Mouse (Mus musculus) liver, adult 2 months (tissue): Measurements from ENCODE around the gene Gm37240. TPM values are rescaled to one million over a fixed set of nuclear protein-coding genes. Genes with fewer than 3 reads are reported as not detected.

ENCODE experiments used
- DNase-seq: peaks from one replicate; pipeline ENCODE4 v3.0.0-alpha.2; 2011; ENCODE audit warnings: low read depth, low spot score; ENCODE audit errors: extremely low read depth
- H3K27ac ChIP-seq: fragments of 200-500 bp; replicated peaks from 2 replicates; pipeline ENCODE4 v1.5.1; 2012; ENCODE audit warnings: low read depth, mild to moderate bottlenecking, control low read depth, inconsistent platforms, low read length; ENCODE audit not compliant: insufficient read depth
- H3K27me3 ChIP-seq: fragments of 200-500 bp; 2 replicates; pipeline ENCODE4 v1.6.1; 2012; ENCODE audit warnings: mild to moderate bottlenecking, moderate library complexity, low read length, inconsistent platforms; ENCODE audit not compliant: control insufficient read depth, insufficient read depth
- H3K36me3 ChIP-seq: fragments of 200-500 bp; 2 replicates; pipeline ENCODE4 v1.6.1; 2012; ENCODE audit warnings: low read length, inconsistent platforms; ENCODE audit not compliant: control insufficient read depth, insufficient read depth
- H3K4me1 ChIP-seq: fragments of 200-500 bp; 2 replicates; pipeline ENCODE4 v1.6.1; 2011; ENCODE audit warnings: low read length; ENCODE audit not compliant: control insufficient read depth, insufficient read depth
- H3K4me3 ChIP-seq: fragments of 200-500 bp; 2 replicates; pipeline ENCODE4 v1.5.1; 2011; ENCODE audit warnings: low read depth, mild to moderate bottlenecking, control low read depth, low read length, moderate library complexity; ENCODE audit not compliant: insufficient read depth
- H3K79me2 ChIP-seq: fragments of 200-500 bp; 2 replicates; pipeline ENCODE4 v1.6.1; 2012; ENCODE audit warnings: inconsistent platforms, mild to moderate bottlenecking, low read length, moderate library complexity; ENCODE audit not compliant: control insufficient read depth, insufficient read depth
- H3K9ac ChIP-seq: fragments of 200-500 bp; 2 replicates; pipeline ENCODE4 v1.6.1; 2012; ENCODE audit warnings: low read depth, mild to moderate bottlenecking, control low read depth, inconsistent platforms, low read length
- CTCF ChIP-seq: fragments of 200-500 bp; IDR thresholded peaks from 2 replicates; pipeline ENCODE4 v1.5.1; 2011; ENCODE audit warnings: low read depth, low read length, control low read depth
- POLR2A ChIP-seq: fragments of 200-500 bp; IDR thresholded peaks from 2 replicates; pipeline ENCODE4 v1.6.1; 2011; ENCODE audit warnings: low read length, control low read depth; ENCODE audit not compliant: insufficient read depth; ENCODE audit errors: extremely low read depth
- WGBS: fragments of 180-500 bp; shearing (Covaris S2); methylation state at CpG from one replicate; pipeline ENCODE4 v1.1.7; 2018; 5-methylcytosine and 5-hydroxymethylcytosine counted together
- polyA plus RNA-seq: library from polyadenylated mRNA; depleted of rRNA; stranded (reverse); fragments of >200 nt; gene quantifications from 2 replicates; pipeline ENCODE4 v1.2.3, GENCODE M21; 2012
- total RNA-seq: library from RNA; depleted of rRNA; stranded (reverse); fragments of >200 nt; gene quantifications from 2 replicates; pipeline ENCODE4 v1.2.3, GENCODE M21; 2014

The Gm37240 gene
- total and polyA plus RNA-seq, 2 experiments = 2.2 to 6.9 TPM

DNA sequence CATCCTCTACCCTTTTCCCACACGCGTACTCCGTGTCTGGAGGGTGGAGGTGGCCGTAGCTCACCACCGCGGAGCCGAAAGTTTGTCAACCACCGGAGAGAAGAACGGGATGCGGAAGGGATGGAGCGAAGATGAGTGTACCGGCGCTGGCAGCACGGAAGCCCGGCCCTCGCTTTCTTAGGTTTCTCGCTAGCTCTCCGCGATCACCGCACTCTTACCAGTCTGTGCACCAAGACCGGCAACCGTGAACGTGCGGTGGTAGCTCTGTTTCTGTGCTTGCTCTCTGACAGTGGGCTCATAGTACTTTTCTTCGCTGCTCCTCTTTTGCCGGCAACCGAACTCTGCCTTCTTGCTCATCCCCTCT is 1304.4 kb downstream of the Gm37240 start:
- Histone ChIP-seq H3K79me2 (peaks cover 7% of the 10 kb centered on the region; the same call in 1 of the 2 replicates), H3K4me3 (peak overlapping the region; percentile 73), H3K27me3 (no peaks in the 10 kb centered on the region), H3K4me1 (peaks cover 5% of the 10 kb centered on the region), H3K9ac (peak overlapping the region; percentile 64), H3K36me3 (no peaks in the 10 kb centered on the region), H3K27ac (peak overlapping the region; percentile 6; the same call in 1 of the 2 replicates)
- WGBS = under 1% methylated on average over 27 of the region's 27 CpGs
- TF ChIP-seq CTCF (no peak), POLR2A (no peak)
- DNase-seq = no peak

DNA sequence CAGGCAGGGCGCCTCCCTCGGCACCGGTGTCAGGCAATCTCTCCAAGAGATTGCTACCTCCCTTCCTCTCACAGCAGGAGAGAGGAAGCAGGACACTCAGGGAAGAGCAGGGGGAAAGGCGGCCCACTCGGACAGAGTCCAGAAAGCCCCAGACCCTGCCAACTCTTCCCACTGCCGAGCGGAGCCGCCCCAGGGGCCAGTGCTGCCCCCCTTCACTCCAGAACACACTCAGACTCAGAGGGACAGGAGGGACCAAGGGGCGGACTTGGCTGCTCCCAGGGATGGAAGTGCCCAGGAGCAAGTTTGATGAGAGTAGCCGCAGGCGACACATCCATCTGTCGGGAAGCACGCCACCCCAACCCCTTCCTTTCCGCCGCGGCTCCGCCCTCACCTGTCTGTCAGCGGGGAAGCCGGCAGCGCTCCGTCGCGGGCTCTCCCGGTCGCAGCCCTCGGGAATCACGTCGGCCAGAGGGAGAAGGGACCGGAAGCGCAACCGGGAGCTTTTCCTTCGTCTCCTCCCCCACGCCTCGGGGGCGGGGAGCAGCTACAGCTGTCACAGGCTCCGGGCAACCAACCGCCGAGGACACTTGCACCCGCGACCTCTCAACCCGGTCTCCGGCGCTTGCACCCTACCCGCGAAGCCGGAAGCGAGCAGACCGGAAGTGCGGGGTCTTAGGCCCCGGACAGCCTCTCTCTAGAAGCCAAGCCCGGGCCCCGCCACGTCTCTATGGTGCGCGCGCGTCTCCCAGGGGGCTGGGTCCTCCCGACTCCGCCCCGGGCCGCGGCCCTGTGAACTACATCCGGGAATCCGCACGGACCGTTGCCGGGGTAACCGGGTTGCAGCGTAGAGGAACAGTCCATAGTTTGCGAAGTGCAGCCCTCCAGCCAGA is 1305.0 kb downstream of the Gm37240 start, which contains the start of gene Arfip1:
Gene Arfip1 (minus strand): TSS at position 603 of the 890 bp plus-strand sequence.
- WGBS = under 1% methylated on average over 70 of the region's 70 CpGs
- TF ChIP-seq CTCF (no peak), POLR2A (peak; percentile 19; the same call in 1 of the 2 replicates)

DNA sequence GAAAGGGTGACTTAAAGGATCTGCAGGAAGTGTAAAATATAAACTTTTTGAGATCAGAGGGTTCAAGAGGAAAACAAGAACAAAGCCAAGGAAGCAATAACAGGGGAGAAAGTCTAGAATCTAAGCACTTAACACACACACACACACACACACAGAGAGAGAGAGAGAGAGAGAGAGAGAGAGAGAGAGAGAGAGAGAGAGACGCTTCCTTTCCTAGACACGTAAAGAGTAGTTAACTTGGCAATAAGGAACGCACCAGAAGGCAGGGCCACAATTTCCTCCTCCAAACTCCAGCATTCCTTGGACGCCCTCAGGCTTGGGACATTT is 1305.7 kb downstream of the Gm37240 start:
- no peak for TF ChIP-seq CTCF
- TF ChIP-seq POLR2A = no peak
- WGBS = 0% methylated on average over 4 of the region's 4 CpGs
- Histone ChIP-seq H3K27ac (peak overlapping the region; percentile 76), H3K4me3 (peak overlapping the region; percentile 73), H3K9ac (peak overlapping the region; percentile 80), H3K36me3 (no peaks in the 10 kb centered on the region), H3K79me2 (peaks cover 11% of the 10 kb centered on the region; the same call in 1 of the 2 replicates), H3K27me3 (no peaks in the 10 kb centered on the region), H3K4me1 (peaks cover 5% of the 10 kb centered on the region)
- DNase-seq = peak; percentile 35

More for the DNA sequence above, 1305.0 kb downstream of the Gm37240 start, which contains the start of gene Arfip1:
- Histone ChIP-seq H3K27ac (peak within 1 kb of the TSS; percentile 76), H3K36me3 (no peaks in the 10 kb centered on the region), H3K9ac (peak within 1 kb of the TSS; percentile 80), H3K79me2 (peaks cover 11% of the 10 kb centered on the region; the same call in 1 of the 2 replicates), H3K4me1 (peaks cover 5% of the 10 kb centered on the region), H3K4me3 (peak within 1 kb of the TSS; percentile 73), H3K27me3 (no peaks in the 10 kb centered on the region)
- peak; percentile 89 for DNase-seq

DNA sequence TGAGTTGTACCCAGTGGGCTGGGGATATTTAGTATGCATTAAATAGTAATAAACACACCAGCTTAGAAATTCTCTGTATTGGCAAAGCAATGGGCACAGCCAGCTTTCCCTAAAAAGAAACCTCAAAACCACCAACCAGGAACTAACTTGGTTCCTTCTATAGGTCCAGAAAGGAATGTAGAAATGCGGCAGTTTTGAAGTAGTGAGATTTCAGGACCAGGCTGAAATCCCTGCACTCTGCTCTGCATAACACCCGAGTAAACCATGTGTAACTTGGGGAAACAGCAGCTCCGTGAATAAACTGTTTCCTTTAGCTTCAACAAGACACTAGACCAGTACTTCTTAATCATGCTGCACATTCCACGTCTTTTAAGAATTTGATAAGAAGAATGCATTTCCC is 1306.6 kb downstream of the Gm37240 start:
- peaks cover 17% of the 10 kb centered on the region; the same call in 1 of the 2 replicates for H3K79me2 ChIP-seq
- 51% methylated on average over 4 of the region's 4 CpGs for WGBS
- DNase-seq = no peak
- TF ChIP-seq CTCF (no peak), POLR2A (no peak)
- peaks cover 6% of the 10 kb centered on the region for H3K4me1 ChIP-seq
- no peak overlapping the region for H3K27ac ChIP-seq
- peak overlapping the region; percentile 14; the same call in 1 of the 2 replicates for H3K9ac ChIP-seq
- no peaks in the 10 kb centered on the region for H3K27me3 ChIP-seq
- H3K4me3 ChIP-seq = no peak overlapping the region
- no peaks in the 10 kb centered on the region for H3K36me3 ChIP-seq

DNA sequence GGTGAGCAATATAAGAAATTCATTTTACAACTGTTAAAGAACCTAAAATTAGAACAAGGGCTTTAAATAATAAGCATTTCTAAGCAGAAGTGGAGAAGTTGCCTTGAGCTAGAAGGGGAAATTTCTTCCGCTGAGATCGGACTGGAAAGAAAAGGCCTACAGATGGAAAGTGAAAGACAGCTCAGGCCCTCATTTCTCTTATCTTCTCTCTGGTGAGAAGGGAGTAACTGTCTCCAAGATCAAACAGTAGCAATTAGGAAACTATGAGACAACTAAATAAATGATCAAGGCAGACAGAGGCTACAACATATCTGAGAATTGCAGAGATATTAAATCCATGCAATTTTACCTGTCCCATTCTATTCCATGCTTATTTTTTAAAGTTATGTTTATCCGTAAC is 1316.8 kb downstream of the Gm37240 start:
- Histone ChIP-seq H3K27ac (no peak overlapping the region), H3K4me1 (peaks cover 1% of the 10 kb centered on the region; the same call in 1 of the 2 replicates), H3K79me2 (peaks cover 19% of the 10 kb centered on the region; the same call in 1 of the 2 replicates), H3K36me3 (no peaks in the 10 kb centered on the region), H3K27me3 (no peaks in the 10 kb centered on the region), H3K4me3 (no peak overlapping the region), H3K9ac (no peak overlapping the region)
- TF ChIP-seq POLR2A (no peak), CTCF (no peak)
- 78% methylated on average over 3 of the region's 3 CpGs for WGBS
- no peak for DNase-seq

DNA sequence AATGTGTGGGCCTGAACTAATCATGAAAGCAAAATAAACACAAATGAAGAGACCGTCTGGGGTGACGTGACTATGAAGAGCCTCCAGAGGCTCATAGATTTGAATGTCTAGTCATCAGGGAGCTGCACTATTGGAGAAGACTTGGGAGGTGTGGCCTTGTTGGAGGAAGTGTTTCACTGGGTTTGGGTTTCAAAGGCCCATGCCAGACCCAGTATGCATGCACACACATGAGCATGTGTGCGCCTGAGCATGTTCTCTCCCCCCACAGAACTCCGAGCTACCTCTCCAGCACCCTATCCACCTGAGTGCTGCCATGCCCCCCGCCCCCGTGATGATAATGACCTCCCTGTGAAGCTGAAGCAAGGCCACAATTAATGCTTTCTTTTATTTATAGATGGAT is 1317.7 kb downstream of the Gm37240 start:
- no peak for DNase-seq
- Histone ChIP-seq H3K27ac (no peak overlapping the region), H3K4me1 (peaks cover 1% of the 10 kb centered on the region; the same call in 1 of the 2 replicates), H3K9ac (no peak overlapping the region), H3K36me3 (no peaks in the 10 kb centered on the region), H3K79me2 (peaks cover 19% of the 10 kb centered on the region; the same call in 1 of the 2 replicates), H3K27me3 (no peaks in the 10 kb centered on the region), H3K4me3 (no peak overlapping the region)
- no peak for TF ChIP-seq CTCF
- TF ChIP-seq POLR2A = no peak
- 89% methylated on average over 6 of the region's 6 CpGs for WGBS
